Mouse (Mus musculus): ENCODE measurements at regions not wholly inside any gene's neighbourhood (a gene's known extent, or its start where the extent isn't known, plus 50 kb on each side); places are given as distances from the start of the nearest gene placed in this dataset.

DNA sequence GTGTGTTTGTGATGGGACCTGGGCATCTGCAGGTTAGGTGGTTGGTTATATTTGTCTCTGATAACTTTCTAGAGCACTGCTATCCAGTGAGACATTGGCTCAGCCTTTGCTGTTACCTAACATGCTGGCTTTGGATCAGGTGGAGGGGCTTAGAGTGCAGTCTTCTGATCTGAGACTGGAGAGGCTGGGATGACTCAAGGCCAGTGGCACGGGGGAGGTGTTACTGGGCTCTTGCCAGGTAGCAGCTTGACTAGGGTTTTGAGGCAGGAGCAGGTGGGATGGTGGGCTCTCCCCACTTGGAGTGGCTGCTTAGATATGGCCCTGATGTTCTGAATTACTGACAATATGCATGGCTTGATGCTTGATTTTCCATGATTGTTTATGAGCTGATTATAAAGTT is 236.0 kb downstream of the Zfp704 start:
- no peak for DNase-seq

GRCm38 (mm10) chr3:9370096-9370495 is 239.8 kb downstream of the Zfp704 start:
- no peak for DNase-seq

DNA sequence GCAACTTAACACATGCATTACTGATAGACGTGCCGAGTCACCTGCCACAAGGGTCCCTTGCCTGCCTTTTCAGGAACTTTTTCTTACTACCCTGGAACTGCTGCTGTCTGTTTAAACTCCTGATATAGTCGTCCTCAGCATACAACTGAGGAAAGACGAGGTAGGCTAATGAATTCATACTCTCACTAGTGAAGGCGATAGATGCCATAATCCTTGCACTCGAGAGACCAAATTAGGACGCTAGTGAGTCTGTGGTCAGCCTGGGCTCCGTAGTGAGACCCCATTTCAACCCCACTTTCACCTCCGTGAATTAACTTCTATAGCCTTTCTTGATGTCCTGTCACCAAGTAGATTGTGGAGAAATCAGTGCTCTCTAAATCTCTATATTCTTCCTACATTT is 244.1 kb downstream of the Zfp704 start:
- DNase-seq, result no peak

- no peak for DNase-seq
Observed at GRCm38 (mm10) chr3:9359186-9359585, 250.7 kb downstream of the Zfp704 start.

GRCm38 (mm10) chr3:9358111-9358510 is 251.8 kb downstream of the Zfp704 start:
- DNase-seq, result no peak

GRCm38 (mm10) chr3:9357639-9358038 is 252.2 kb downstream of the Zfp704 start:
- DNase-seq, result no peak

DNA sequence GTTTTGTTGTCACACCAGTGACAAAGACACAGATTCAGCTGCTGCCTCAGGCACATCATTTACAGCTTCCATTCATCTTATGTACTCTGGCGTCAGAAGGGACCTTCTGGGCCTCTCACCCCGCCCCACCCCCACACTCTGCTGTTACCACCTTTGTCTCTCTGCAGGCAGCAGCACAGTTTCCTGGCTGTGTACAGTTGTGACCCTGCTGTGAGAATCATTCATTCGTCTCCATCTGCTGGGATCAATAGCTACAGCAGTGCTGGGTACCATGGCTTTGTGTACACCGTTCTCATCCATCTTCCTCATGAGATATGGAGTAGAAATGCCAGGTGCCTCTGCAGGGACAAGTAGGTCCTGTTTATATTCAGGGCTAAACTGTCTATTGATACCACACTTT is 254.0 kb downstream of the Zfp704 start:
- no peak for DNase-seq

- peak; percentile 19 for DNase-seq
Observed at GRCm38 (mm10) chr3:9354756-9355155, 255.1 kb downstream of the Zfp704 start.

- DNase-seq, result no peak
Observed at GRCm38 (mm10) chr3:9352251-9352650, 257.6 kb downstream of the Zfp704 start.

- no peak for DNase-seq
Observed at GRCm38 (mm10) chr3:9349822-9350221, 260.1 kb downstream of the Zfp704 start.

DNA sequence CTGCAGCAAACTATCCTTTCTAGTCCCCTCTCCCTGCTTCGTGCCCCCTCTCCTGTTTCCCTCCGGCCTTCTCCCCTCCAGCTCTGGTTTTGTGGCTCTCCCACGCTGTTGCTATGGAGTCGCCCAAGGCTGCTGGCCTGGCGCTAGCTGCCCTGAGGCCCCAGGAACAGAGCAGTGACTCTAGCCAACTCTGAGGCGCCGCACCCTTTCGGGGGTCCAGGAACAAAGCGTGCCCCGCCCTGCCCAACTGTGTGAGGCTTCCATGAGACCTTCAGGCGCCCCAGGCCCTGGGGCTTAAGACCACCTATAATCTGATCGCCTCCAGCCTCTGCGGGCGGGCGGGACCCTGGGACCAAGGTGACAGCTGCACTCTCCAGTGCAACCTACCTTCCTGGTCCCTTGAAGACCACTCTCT is 262.4 kb downstream of the Zfp704 start:
- no peak for DNase-seq

DNA sequence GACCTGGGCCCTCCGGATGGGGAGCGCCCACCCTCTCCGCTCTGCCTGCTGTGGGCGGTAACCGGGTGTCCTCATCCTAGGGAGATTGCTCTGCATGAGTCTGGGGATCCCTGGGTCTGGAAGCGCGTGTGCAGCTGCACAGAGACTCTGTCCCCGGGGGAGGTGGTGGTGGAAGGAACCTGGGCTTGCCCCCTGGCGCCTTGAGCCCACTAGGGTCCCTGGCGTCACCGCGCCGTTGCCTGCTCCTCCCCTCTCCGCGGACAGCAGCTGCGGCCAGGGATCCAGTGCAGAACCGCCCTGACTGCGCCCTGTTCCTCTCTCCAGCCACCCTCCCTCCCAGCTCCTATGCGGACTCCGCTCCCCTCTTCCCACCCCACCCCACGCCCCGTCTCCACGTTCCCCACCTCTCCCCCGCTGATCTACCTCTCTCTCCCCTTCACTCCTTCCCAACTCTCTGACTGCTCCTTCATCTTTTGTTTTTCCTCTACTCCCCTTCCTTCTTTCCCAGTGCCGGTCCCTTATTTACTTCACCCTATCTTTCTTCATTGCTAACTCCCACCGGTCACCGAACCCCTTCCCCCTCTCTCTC is 262.9 kb downstream of the Zfp704 start:
- DNase-seq, result no peak

DNA sequence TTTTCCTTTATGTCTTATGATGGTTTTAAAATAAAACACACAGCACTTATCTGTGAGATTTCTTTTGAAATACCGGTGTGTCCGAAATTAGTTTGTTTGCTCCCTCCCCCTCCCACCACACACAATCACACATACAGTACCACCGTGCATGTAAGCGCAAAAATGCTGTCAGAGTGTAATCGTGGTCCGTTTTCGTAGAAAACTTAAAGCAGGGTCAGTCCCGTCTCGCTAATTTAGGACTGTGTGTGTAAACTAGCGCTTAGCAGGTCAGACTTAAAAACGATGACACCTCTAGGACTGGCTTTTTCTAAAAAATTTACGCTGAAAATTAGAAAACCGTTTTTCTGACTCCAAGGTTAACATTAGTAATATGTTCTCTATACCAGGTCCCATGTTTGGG is 263.5 kb downstream of the Zfp704 start:
- no peak for DNase-seq

- no peak for DNase-seq
Observed at GRCm38 (mm10) chr3:9345885-9346284, 264.0 kb downstream of the Zfp704 start.

GRCm38 (mm10) chr3:9343586-9343985 is 266.3 kb downstream of the Zfp704 start:
- no peak for DNase-seq

DNA sequence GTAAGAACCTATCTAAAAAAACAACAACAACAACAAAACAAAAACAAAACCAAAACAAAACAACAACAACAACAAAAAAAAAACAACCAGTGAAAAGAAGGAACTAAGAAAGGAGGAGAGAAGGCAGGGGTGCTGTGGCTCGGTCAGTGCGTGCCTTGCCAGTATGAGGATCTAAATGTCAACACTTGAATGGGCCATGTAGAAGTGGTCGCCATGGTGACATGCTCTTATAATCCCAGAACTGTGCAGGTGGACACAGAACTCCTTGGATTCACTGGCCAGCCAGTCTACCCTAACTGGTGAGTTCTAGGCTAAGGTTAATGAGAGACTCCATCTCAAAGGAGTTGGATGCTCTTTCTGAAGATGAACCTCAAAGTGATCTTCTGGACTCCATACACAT is 267.7 kb downstream of the Zfp704 start:
- DNase-seq, result no peak

DNA sequence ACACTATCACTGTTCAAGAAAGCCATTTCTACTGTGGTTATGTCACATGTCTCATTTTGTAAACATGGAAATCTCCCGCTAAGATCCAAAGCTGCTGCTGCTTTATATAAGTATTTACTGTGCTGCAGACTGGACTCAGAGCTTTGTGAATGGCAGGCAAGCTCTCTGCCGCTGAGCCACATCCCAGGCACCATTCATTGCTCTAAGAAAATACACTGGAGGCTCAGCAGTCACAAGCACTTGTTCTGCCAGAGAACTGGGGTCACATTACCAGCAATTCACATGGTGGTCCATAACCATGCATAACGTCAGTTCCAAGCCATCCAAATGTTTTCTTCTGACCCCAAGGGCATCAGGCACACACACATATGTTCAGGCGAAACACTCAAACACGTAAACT is 268.2 kb downstream of the Zfp704 start:
- no peak for DNase-seq

- DNase-seq, result no peak
Observed at GRCm38 (mm10) chr3:9341244-9341643, 268.6 kb downstream of the Zfp704 start.

DNA sequence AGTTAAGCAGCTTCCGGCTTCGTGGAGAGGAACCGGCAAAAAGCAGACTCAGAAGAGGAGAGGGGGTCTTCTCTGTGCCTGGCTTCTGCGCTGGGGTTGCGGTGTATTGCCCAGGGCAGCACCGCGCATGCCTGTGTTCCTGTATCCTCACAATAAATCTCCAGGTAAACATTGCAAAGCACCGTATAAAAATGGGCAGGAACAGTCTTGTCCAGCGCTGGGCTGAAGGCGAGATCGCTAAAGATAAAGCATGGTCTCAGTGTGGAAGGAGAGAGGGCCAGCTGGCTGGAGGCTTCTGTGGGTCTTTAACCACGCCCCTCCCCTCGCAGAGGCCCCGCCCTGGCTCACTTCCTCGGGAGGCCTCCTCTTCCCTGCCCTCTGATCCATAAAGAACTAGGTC is 269.1 kb downstream of the Zfp704 start:
- DNase-seq, result peak; percentile 62

- DNase-seq, result no peak
Observed at GRCm38 (mm10) chr3:9340344-9340743, 269.5 kb downstream of the Zfp704 start.

- no peak for DNase-seq
Observed at GRCm38 (mm10) chr3:9339669-9340068, 270.2 kb downstream of the Zfp704 start.

DNA sequence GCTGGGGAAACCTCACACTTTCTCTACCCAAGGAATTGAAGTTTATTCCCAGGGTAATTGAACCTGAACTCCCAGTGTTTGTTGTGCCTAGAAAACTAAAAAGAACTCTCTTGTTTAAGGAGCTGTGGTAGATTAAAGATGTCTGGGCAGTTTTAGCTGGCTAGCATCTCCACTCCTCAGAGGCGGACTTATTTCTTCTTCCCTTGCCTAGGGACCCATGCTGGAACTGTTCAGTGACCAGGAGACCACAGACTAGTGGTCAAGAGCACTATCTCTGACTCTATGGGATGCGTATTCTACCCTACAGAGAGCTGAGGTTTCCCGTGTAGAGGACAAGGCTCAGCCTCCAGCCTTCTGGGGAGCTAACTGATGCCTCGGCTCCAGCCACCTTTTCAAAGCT is 274.3 kb downstream of the Zfp704 start:
- DNase-seq, result no peak
